Mouse (Mus musculus): ENCODE results near the gene Arhgap22.

DNA sequence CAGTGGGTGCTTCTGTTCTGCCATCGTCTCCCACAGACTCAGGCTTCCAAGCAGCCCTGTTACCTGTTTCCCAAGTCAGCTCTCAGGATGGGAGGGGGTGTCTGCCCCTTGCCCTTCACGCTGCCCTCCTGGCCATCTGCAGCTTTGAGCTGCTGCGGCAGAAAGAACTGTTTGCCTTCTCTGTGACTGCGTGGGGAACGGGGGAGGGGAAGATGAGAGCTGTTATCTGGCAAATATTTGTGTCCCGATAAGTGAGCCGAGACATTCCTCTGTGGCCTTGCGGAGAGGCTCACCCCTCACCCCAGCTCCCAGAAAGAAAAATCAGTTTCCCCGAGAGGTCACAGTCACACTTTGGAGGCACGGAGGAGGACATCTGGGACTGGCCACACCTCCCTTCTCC, 149.0 kb downstream of the Arhgap22 start:
- no peak for TF ChIP-seq ZC3H11A (IDR thresholded peaks at IDR 0.05; ENCODE audit: borderline replicate concordance, low read depth, low read length)
- TF ChIP-seq CHD2 (IDR thresholded peaks at IDR 0.05; ENCODE audit: low read depth, low read length) = no peak
- TF ChIP-seq ZNF384 (IDR thresholded peaks at IDR 0.05; ENCODE audit: low read depth, low read length) = no peak
- no peak for TF ChIP-seq MAFK (IDR thresholded peaks at IDR 0.05; ENCODE audit: insufficient read depth, low read depth, low read length)
